Mouse (Mus musculus) hindbrain, embryonic 12.5 days (tissue): ENCODE results near the gene Smim15. TPM values are rescaled to one million over a fixed set of nuclear protein-coding genes. Genes with fewer than 3 reads are reported as not detected.

Experiments used
- polyA plus RNA-seq: library from polyadenylated mRNA; unstranded; fragments of >200 nt; fragmentation: Nextera tagmentation; extraction: Ambion mirVana; gene quantifications from 2 replicates; pipeline ENCODE4 v1.2.1, GENCODE M21; 2016

The Smim15 gene
- polyA plus RNA-seq, 1 experiment from 2014 or later: 47.4 TPM

Other genes starting within 250 kb of the Smim15 start
- 69.3 and 75.7 TPM in 2 replicates for gene Ndufaf2, start 114.2 kb downstream of the Smim15 start, polyA plus RNA-seq
- 21.0 and 21.5 TPM in 2 replicates for gene Ercc8, start 114.3 kb downstream of the Smim15 start, polyA plus RNA-seq
- gene Elovl7, start 170.0 kb downstream of the Smim15 start, polyA plus RNA-seq: 1.5 and 1.6 TPM in 2 replicates